Mouse (Mus musculus) heart, postnatal 0 days (tissue): ENCODE data around the gene Vangl2.

Source experiments
- CTCF ChIP-seq: IDR thresholded peaks from 2 replicates; pipeline ENCODE4 v1.5.1; 2016; ENCODE audit warnings: antibody characterized with exemption, control low read depth, low read depth
- EP300 ChIP-seq: IDR thresholded peaks from 2 replicates; pipeline ENCODE4 v1.6.1; 2016; ENCODE audit warnings: antibody characterized with exemption, low read depth

- TF ChIP-seq CTCF (no peak), EP300 (no peak)
Measured at GRCm38 (mm10) chr1:172077981-172078380, 49.7 kb upstream of the Vangl2 start.
